Mouse (Mus musculus): ENCODE measurements around the gene Crtap. TPM values are rescaled to one million over a fixed set of nuclear protein-coding genes. Genes with fewer than 3 reads are reported as not detected.
"Not testable (repeated sequence)": the region's sequence is repeated elsewhere in the genome, so short reads cannot be mapped to it uniquely, and the experiment has no call there.

The Crtap gene
- total RNA-seq, 1 experiment from 2014 or later = 6.4 TPM

GRCm38 (mm10) chr9:114371717-114372116 is 18.8 kb downstream of the Crtap start:
- not testable (repeated sequence) for ATAC-seq (ENCODE audit: extremely low read depth, insufficient number of reproducible peaks, low FRiP score, poor library complexity, severe bottlenecking)

GRCm38 (mm10) chr9:114369389-114369788 is 21.1 kb downstream of the Crtap start:
- not testable (repeated sequence) for ATAC-seq (ENCODE audit: extremely low read depth, insufficient number of reproducible peaks, low FRiP score, poor library complexity, severe bottlenecking)

- ATAC-seq (ENCODE audit: extremely low read depth, insufficient number of reproducible peaks, low FRiP score, poor library complexity, severe bottlenecking) = no peak
Observed at GRCm38 (mm10) chr9:114368471-114368858, 22.0 kb downstream of the Crtap start.

- ATAC-seq (ENCODE audit: extremely low read depth, insufficient number of reproducible peaks, low FRiP score, poor library complexity, severe bottlenecking) = no peak
Observed at GRCm38 (mm10) chr9:114367783-114368470, 22.5 kb downstream of the Crtap start.

GRCm38 (mm10) chr9:114329855-114330254 is 60.6 kb downstream of the Crtap start, which contains the start of gene Bcl2a1c:
Gene Bcl2a1c (plus strand): TSS chr9:114330135.
- peak; percentile 94 for ATAC-seq (ENCODE audit: extremely low read depth, insufficient number of reproducible peaks, low FRiP score, poor library complexity, severe bottlenecking)

GRCm38 (mm10) chr9:114328332-114328731 is 62.1 kb downstream of the Crtap start:
- not testable (repeated sequence) for ATAC-seq (ENCODE audit: extremely low read depth, insufficient number of reproducible peaks, low FRiP score, poor library complexity, severe bottlenecking)

- ATAC-seq (ENCODE audit: extremely low read depth, insufficient number of reproducible peaks, low FRiP score, poor library complexity, severe bottlenecking) = peak; percentile 35
Observed at GRCm38 (mm10) chr9:114326011-114326748, 64.3 kb downstream of the Crtap start.

Other genes with a start within 250 kb of the Crtap start
- not detected in 2 replicates for gene Bcl2a1c, start 60.5 kb downstream of the Crtap start, total RNA-seq (2017)
- gene Glb1, start 10.4 kb upstream of the Crtap start, total RNA-seq (2017) = 7.4 and 7.9 TPM in 2 replicates
- 6.3 TPM in 2 replicates for gene Tmppe, start 10.4 kb upstream of the Crtap start, total RNA-seq (2017)
- 0.61 TPM in 1 of 2 replicates, not detected in the other for gene Ccr4, start 114.2 kb upstream of the Crtap start, total RNA-seq (2017)
- gene C130032M10Rik, start 125.0 kb upstream of the Crtap start, total RNA-seq (2017) = not detected in 2 replicates
- not detected in 2 replicates for gene Trim71, start 173.7 kb upstream of the Crtap start, total RNA-seq (2017)
- gene Cnot10, start 249.5 kb upstream of the Crtap start, total RNA-seq (2017) = 43.1 and 48.4 TPM in 2 replicates

Data from neutrophil, adult 5-6 weeks (primary cell).